Mouse (Mus musculus) cerebral cortex, adult 2 months (tissue): ENCODE results near the gene Emid1.

Experiments
- WGBS: fragments of 180-500 bp; shearing (Covaris S2); methylation state at CpG from one replicate; pipeline ENCODE4 v1.1.7; 2018; 5-methylcytosine and 5-hydroxymethylcytosine counted together

Emid1 gene

DNA sequence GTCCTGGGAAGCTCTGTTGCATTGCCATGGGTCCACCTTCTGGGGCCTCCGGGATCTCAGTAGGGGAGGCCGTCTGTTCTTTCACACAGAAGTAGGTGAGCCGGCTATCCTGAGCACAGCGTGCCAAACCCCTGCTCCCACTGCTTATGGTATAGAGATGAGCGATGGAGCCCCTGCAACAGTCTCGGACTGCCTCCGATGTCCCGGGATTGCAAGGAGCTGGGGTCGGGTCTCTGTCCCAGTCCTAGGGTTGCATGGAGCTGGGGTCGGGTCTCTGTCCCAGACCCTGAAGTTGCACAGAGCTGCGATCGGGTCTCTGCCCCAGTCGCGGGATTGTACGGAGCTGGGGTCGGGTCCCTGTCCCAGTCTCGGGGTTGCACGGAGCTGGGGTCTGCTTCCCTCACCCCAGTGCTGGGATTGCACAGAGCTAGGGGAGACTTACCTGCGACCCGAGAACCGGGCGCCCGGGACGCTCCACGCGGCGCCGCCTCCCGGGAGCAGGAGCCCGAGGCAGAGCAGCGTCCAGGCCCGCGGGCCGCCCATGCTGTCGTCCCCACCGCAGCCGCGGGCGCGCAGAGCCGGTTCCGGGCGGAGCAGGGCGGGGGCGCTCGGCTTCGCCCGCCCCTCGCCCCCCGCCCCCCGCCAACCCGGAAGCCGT, at the start of gene Emid1:
TSS of gene Emid1 (minus strand) at position 578 of the 658 bp plus-strand sequence.
- 3% methylated on average over 53 of the region's 53 CpGs for WGBS

GRCm38 (mm10) chr11:5199879-5200278, 47.8 kb upstream of the Emid1 start:
- WGBS = 64% methylated on average over 2 of the region's 2 CpGs

DNA sequence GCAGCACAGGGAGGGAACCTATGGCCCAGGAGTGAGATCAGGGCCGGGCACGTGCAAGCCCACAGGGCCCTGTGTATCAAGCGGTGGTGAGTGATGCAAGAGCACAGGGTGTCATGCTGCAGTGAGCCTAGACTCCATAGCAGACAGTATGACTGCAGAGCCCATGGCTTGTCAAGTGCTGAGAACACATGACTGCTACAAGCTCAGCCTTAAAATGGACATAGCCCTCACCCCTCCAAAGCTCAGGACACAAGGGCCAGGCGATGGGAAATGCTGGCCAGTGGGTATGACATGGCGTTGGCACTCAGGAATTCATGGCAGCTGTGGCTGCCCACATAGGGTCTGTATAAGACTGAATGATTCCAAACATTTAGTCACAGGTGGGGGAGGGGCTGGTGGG, 45.0 kb upstream of the Emid1 start:
- WGBS = 97% methylated on average over 5 of the region's 5 CpGs

DNA sequence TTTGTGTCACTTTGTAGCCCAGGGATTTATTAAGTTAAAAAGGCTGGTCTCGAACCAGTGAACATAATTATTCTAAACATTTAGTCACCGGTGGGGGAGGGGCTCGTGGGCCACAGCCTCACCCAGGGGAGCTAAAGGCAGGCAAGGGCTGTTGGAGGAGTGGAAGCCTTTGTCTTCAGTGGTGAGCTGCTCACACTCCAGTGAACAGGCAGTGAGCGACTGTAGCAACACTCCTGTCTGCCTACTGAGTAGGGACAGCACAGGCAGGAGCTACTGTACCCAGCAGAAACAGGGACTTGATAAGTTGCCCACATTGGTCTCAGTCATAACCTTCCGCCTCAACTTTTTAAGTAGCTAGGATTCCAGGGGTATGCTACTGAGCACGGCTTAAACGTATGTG, 44.5 kb upstream of the Emid1 start:
- WGBS = 82% methylated on average over 7 of the region's 7 CpGs

DNA sequence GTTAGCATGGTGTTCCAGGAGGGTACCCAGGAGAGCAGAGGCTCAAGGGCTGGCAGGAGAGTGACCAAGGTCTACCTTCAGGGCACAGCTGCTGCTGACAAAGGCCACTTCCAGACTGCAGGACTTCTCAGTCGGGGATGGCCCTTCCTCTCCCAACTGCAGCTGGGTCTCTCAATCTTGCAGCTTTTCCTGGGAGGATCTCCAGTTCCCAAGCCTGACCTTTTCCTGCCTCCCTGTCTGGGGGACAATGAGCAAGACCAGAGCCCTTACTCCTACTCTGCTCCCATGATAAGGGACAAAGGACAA, 41.5 kb upstream of the Emid1 start:
- 67% methylated on average over 1 of the region's 1 CpGs for WGBS

GRCm38 (mm10) chr11:5192840-5193575, 41.0 kb upstream of the Emid1 start:
- WGBS = 89% methylated on average over 8 of the region's 8 CpGs

DNA sequence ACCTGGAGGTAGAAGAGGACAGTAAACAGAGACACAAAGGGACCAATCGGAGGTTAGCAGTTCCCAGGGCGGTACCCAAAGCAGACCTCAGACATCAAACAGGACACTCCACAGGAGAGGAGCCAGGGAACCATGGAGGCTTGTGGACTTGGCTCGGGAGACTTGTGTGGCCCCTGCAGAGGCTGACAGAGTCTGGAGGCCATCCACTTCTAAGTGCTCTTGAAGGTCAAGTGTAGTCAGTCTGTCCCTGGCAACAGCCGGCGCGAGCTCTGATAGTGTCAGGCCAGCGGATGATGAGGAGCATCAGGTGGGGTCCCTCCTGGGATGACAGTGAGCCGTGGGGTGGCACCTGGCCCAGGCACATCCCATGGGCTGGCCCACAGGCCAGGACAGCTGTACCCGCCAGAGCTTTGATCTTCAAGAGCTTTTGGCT, 40.0 kb upstream of the Emid1 start:
- 77% methylated on average over 9 of the region's 9 CpGs for WGBS

DNA sequence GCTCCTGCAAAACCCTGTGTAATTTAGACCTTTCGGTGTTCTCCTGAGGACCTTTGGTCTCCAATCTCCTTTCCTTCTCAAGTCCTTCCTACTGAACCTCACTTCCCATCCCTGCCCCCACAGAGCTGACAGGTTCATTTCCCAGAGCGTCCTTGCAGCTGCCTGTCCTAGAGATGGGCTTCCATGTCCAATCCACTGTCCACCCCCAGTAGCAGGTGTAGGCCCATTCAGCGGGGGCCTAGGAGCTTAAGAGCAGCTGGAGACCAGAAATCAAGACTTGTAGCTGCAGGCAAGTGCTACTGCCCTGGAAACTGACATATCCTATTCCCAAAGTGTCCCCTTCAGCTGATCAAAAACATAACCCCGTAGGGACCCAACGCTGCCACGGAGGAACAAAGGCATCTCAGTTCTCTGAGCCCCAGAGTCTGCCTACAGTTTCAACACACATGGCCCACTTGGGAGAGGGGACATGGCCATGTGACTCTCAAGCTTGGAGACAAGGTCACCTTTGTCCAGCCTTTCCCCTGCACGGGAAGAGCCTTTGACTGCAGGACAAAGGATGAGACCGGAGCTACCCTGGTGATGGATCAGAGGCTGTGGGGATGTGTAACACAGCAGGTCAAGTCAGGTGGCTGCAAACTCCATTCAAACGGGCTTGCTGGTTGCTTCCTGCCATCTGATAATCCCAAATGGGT, 37.3 kb upstream of the Emid1 start:
- 69% methylated on average over 9 of the region's 9 CpGs for WGBS

- WGBS = 83% methylated on average over 4 of the region's 4 CpGs
Observed at GRCm38 (mm10) chr11:5188170-5188569, 36.1 kb upstream of the Emid1 start.

DNA sequence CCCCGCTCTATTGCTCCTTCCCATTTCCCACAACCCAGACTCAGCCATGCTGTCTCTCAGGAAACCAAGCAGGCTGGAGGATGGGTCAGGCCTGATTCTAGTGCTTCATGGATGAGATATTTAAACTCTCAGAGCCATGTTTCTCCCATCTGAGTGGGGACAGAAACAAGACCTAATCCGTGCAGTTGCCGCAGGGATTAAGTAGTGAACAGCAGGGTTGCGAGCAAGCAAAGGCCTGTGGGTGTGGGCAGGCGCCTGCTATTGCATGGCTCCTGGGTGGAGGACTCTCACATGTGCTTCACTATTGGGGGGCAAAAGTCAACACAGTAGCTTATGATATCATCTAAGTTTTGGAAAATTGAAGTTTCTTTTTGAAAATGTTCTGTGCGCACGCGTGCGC, 32.8 kb upstream of the Emid1 start:
- 91% methylated on average over 9 of the region's 9 CpGs for WGBS

- 63% methylated on average over 9 of the region's 9 CpGs for WGBS
Observed at GRCm38 (mm10) chr11:5184250-5184649, 32.2 kb upstream of the Emid1 start.

- 85% methylated on average over 4 of the region's 4 CpGs for WGBS
Observed at GRCm38 (mm10) chr11:5182870-5183269, 30.8 kb upstream of the Emid1 start.

- 30% methylated on average over 13 of the region's 13 CpGs for WGBS
Observed at GRCm38 (mm10) chr11:5181850-5182404, 29.9 kb upstream of the Emid1 start.

GRCm38 (mm10) chr11:5179391-5179790, 27.3 kb upstream of the Emid1 start:
- WGBS = 54% methylated on average over 8 of the region's 8 CpGs

DNA sequence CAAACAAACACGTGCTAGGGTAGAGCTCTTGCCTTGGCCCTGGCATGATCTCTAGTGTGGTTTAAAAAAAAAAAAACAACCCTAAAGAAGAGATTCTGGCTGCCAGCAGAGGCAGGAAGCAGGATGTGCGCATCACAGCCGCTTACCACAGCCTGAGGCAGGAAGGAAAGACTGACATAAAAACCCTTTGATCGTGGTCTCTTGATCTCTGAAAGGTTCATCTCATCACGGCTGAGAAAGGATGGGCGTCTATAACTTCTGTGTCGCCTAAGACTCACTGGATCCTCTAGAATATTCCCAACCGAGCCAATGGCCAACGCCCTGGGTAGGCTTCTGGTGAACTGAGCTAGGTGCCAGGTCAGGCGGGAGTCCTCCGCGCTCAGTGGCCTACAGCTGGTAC, 25.1 kb upstream of the Emid1 start:
- 82% methylated on average over 12 of the region's 12 CpGs for WGBS

- 82% methylated on average over 8 of the region's 8 CpGs for WGBS
Observed at GRCm38 (mm10) chr11:5176685-5177084, 24.6 kb upstream of the Emid1 start.

- 93% methylated on average over 2 of the region's 2 CpGs for WGBS
Observed at GRCm38 (mm10) chr11:5175866-5176265, 23.8 kb upstream of the Emid1 start.

DNA sequence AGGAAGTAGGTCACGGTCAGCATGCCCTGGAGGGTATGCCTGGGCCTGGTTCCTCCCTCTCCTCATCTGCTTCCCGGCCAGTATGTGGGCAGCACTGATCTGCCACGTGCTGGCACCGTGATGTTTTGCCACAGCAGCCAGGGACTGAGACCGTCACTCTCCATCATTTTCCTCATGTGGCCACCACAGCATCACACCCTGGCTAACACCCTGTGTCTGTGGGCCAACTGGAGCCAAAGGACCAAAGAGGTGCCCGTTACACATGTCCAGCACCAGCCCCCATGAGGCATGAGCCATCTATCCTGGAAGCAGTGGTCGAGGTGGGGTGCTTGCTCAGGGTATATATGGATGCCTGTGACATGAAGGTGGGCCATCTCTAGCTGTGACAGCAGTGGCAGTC, 23.1 kb upstream of the Emid1 start:
- 92% methylated on average over 7 of the region's 7 CpGs for WGBS

DNA sequence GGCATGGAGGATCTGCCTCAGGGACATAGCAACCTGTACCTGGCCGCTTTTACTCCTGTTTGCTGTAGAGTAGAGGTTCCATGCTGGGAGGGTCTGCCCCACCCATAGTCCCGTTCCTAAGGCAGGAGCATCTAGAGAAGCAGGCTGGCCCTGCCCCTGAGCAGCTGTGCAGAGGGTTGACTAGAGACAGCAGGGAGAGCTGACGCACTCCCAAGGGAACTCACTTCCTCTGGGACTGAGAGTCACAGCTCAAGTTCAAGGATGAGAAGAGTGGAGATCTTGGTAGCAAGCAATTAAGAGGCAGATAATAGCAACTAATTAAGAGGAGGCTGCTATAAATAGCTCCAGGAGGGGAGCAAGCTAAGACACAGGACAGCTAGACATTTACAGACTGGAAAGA, 20.8 kb upstream of the Emid1 start:
- 61% methylated on average over 3 of the region's 3 CpGs for WGBS

GRCm38 (mm10) chr11:5167311-5167710, 15.3 kb upstream of the Emid1 start:
- WGBS = 67% methylated on average over 9 of the region's 9 CpGs

DNA sequence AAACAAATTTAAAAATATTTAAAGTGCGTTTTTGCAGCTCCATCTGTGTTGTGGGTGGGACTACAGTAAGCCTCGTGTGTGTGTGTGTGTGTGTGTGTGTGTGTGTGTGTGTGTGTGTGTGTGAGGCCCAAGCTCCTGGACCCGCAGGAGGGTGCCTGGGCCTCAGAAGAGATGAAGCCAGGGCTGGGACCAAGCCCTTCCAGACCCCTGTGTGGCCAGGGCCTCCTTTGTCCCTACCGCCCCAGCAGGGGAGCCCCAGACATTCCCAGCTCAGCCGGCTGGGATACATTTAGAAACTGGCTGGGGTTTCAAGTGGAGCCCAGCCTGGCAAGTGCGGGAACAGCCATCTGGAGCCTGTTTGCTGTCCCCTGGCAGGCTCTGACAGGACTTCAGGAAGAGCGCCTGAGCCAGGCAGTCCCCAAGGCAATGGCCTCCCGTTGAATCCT, 13.4 kb upstream of the Emid1 start:
- WGBS = 20% methylated on average over 8 of the region's 8 CpGs

GRCm38 (mm10) chr11:5164310-5164709, 12.3 kb upstream of the Emid1 start:
- WGBS = 71% methylated on average over 8 of the region's 8 CpGs

DNA sequence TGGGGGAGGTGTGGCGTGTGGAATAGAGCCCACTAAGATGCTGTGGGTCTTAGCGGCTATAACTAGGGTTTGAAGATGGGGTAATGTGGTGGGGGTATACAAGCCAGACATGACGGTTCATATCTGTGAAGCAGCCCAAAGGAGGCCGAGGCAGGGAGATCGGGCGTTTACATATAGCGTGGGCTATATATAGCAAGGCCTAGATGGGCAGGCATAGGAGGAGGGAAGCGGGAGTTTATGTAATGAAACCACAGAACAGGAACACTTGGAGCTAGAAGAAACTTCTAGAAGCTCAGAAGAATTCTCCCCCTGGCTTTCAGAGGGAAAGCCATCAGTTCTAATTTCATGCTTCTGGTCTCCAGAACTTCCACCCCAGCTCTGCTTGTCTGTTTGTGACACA, 11.4 kb upstream of the Emid1 start:
- 71% methylated on average over 8 of the region's 8 CpGs for WGBS
